Comparison of ENCODE assay signal across 9 mouse cellular contexts in the genomic region with DNA sequence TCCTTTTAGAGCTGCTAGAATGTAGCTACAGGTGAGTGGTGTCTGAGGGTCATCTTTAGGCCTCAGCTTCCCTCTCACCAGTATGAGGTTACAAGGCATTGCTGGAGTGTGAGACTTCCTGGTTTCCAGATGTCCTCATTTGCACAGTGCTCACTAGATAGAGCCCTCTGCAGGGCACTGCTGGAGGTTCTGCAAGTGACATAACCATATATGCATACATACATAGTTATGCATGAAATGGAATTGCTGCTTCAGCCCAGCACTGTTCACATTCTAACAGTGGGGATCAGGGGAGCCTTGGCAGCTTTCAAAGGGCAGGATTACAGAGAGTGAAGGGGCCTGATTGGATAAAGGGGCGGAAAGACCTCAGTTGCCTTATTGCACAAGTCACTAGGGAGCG.
A peak's percentile ranks its signal among the peaks of the same experiment; 100 is the strongest.
DNase-seq lines count a peak whose midpoint lies in the region; ATAC-seq lines count a peak whose summit lies in the region.
"Had no signal": no experiment of that assay in that cellular context is flagged by ENCODE, and none has a peak within 500 bp of the region (broad histone marks: within the 10 kb centered on the region; RNA-seq: fewer than 3 reads in every experiment).

No protein-coding gene starts in this region.

- no peak overlapping the region for H3K4me2 ChIP-seq in midbrain, embryonic 14.5 days (ENCODE audit: low read length)
- H3K4me2 ChIP-seq: heart, embryonic 13.5 days had no signal

- no peaks in the 10 kb centered on the region for H3K36me3 ChIP-seq in midbrain, embryonic 14.5 days (ENCODE audit: control insufficient read depth, insufficient read depth, low read length)
- no peaks in the 10 kb centered on the region for H3K36me3 ChIP-seq in midbrain, embryonic 10.5 days
- H3K36me3 ChIP-seq: heart, embryonic 13.5 days had no signal

- no peaks in the 10 kb centered on the region for H3K27me3 ChIP-seq in midbrain, embryonic 14.5 days (ENCODE audit: control insufficient read depth, insufficient read depth, low read length)
- H3K27me3 ChIP-seq in midbrain, embryonic 10.5 days (ENCODE audit: low read depth, poor library complexity, severe bottlenecking): no peaks in the 10 kb centered on the region
- H3K27me3 ChIP-seq: heart, embryonic 13.5 days had no signal

- 0 out of 2 replicates have a peak overlapping the region, but pooled peaks have one; percentile 9 for H3K27ac ChIP-seq in midbrain, embryonic 14.5 days (replicated peaks; ENCODE audit: low read depth, low read length)
- no peak overlapping the region for H3K27ac ChIP-seq in midbrain, embryonic 10.5 days (replicated peaks)
- H3K27ac ChIP-seq: heart, embryonic 13.5 days had no signal

- 31% methylated on average over 2 of the region's 2 CpGs for WGBS in midbrain, embryonic 14.5 days
- 61% methylated on average over 2 of the region's 2 CpGs for WGBS in midbrain, embryonic 10.5 days

- DNase-seq in heart, adult 11 months: peak; percentile 83
- DNase-seq in heart, adult 18-20 months: no peak
- peak; percentile 54 for DNase-seq in midbrain, embryonic 14.5 days
- DNase-seq in midbrain, embryonic 10.5 days (ENCODE audit: low spot score): no peak
- DNase-seq in thymus, postnatal 10 days (ENCODE audit: low spot score in 2 of 2): peak; percentile 49 to 52
- no peak for DNase-seq in left cerebral cortex, postnatal 36 days (ENCODE audit: low spot score in 2 of 2)
- DNase-seq in heart, postnatal 10 days: no peak

- H3K4me3 ChIP-seq in midbrain, embryonic 14.5 days (replicated peaks; ENCODE audit: low read depth, low read length): no peak overlapping the region
- no peak overlapping the region for H3K4me3 ChIP-seq in midbrain, embryonic 10.5 days
- H3K4me3 ChIP-seq: heart, embryonic 13.5 days had no signal

- ATAC-seq in midbrain, embryonic 14.5 days (ENCODE audit: low FRiP score, low TSS enrichment): no peak
- peak; percentile 51 for ATAC-seq in granulocyte monocyte progenitor cell, adult 5-6 weeks (replicated peaks; ENCODE audit: poor library complexity, severe bottlenecking)

- H3K9ac ChIP-seq in midbrain, embryonic 14.5 days (replicated peaks; ENCODE audit: low read length): no peak overlapping the region
- H3K9ac ChIP-seq: heart, embryonic 13.5 days had no signal

- no peaks in the 10 kb centered on the region for H3K9me3 ChIP-seq in midbrain, embryonic 14.5 days (ENCODE audit: control insufficient read depth, low read length)
- no peaks in the 10 kb centered on the region for H3K9me3 ChIP-seq in midbrain, embryonic 10.5 days (replicated peaks)
- H3K9me3 ChIP-seq: heart, embryonic 13.5 days had no signal

- H3K4me1 ChIP-seq in midbrain, embryonic 14.5 days (ENCODE audit: control insufficient read depth, insufficient read depth, low read length): peaks cover 31% of the 10 kb centered on the region; the same call in 1 of the 2 replicates
- H3K4me1 ChIP-seq in midbrain, embryonic 10.5 days: peaks cover 66% of the 10 kb centered on the region

- intact Hi-C loops in left cerebral cortex, postnatal 36 days (cut with DNase I): loop anchor here (10.0 kb wide), 1 partner anchor 413 kb away; no protein-coding TSS in a partner anchor
- intact Hi-C loops in heart, postnatal 10 days (cut with DNase I): loop anchor here (5.0 to 10.0 kb wide), 3 partner anchors 130 to 403 kb away; no protein-coding TSS in a partner anchor

Comparison
In these comparisons a context has a peak if more than half of its experiments do, and no peak if none do; other contexts are left out.
1. DNase-seq: peak in heart, adult 11 months (single experiment), midbrain, embryonic 14.5 days (single experiment) and thymus, postnatal 10 days (2 of 2); none in heart, adult 18-20 months (0 of 2), midbrain, embryonic 10.5 days (single experiment), left cerebral cortex, postnatal 36 days (0 of 2) and heart, postnatal 10 days (0 of 2).